In genomic region chr6:87244117-87245100, GRCm38 (mm10) we compare ENCODE assay signal across 13 mouse cellular contexts.
DNase-seq lines count a peak whose midpoint lies in the region; ATAC-seq lines count a peak whose summit lies in the region.
"Had no signal": no experiment of that assay in that cellular context is flagged by ENCODE, and none has a peak within 500 bp of the region (broad histone marks: within the 10 kb centered on the region; RNA-seq: fewer than 3 reads in every experiment).

No protein-coding gene starts in this region.

- WGBS in hindbrain, embryonic 10.5 days: 66% methylated on average over 9 of the region's 9 CpGs
- WGBS in hindbrain, embryonic 13.5 days: 63% methylated on average over 9 of the region's 9 CpGs
- WGBS in limb, embryonic 10.5 days: 69% methylated on average over 9 of the region's 9 CpGs
- WGBS in kidney, embryonic 15.5 days: 64% methylated on average over 9 of the region's 9 CpGs

- no peak for ATAC-seq in hindbrain, embryonic 13.5 days (ENCODE audit: low FRiP score)
- ATAC-seq in common myeloid progenitor, adult 5-6 weeks (replicated peaks; ENCODE audit: low read depth, poor library complexity, severe bottlenecking): peak; percentile 53
- no peak for ATAC-seq in kidney, embryonic 15.5 days (replicated peaks; ENCODE audit: low FRiP score)

- H3K4me2 ChIP-seq in hindbrain, embryonic 13.5 days: no peak overlapping the region
- no peak overlapping the region for H3K4me2 ChIP-seq in kidney, embryonic 15.5 days
- H3K4me2 ChIP-seq: hindbrain, embryonic 14.5 days; liver, embryonic 11.5 days had no signal

- no peak overlapping the region for H3K4me3 ChIP-seq in hindbrain, embryonic 10.5 days
- H3K4me3 ChIP-seq in hindbrain, embryonic 13.5 days: no peak overlapping the region
- H3K4me3 ChIP-seq in limb, embryonic 10.5 days: 0 out of 2 replicates have a peak overlapping the region, but pooled peaks have one; percentile 19
- H3K4me3 ChIP-seq in kidney, embryonic 15.5 days (replicated peaks): no peak overlapping the region

- H3K36me3 ChIP-seq in hindbrain, embryonic 10.5 days: peaks cover 29% of the 10 kb centered on the region
- peaks cover 15% of the 10 kb centered on the region for H3K36me3 ChIP-seq in hindbrain, embryonic 13.5 days
- H3K36me3 ChIP-seq in limb, embryonic 10.5 days: peaks cover 64% of the 10 kb centered on the region
- peaks cover 16% of the 10 kb centered on the region for H3K36me3 ChIP-seq in kidney, embryonic 15.5 days

- H3K27me3 ChIP-seq in hindbrain, embryonic 10.5 days (ENCODE audit: insufficient read depth, poor library complexity, severe bottlenecking): no peaks in the 10 kb centered on the region
- H3K27me3 ChIP-seq in hindbrain, embryonic 13.5 days: no peaks in the 10 kb centered on the region
- H3K27me3 ChIP-seq in limb, embryonic 10.5 days (ENCODE audit: low read depth, poor library complexity, severe bottlenecking): no peaks in the 10 kb centered on the region
- no peaks in the 10 kb centered on the region for H3K27me3 ChIP-seq in kidney, embryonic 15.5 days

- DNase-seq in hindbrain, embryonic 10.5 days (ENCODE audit: low spot score): no peak
- DNase-seq in 3134 (ENCODE audit: extremely low read depth, insufficient read length, low spot score): peak; percentile 27
- peak; percentile 35 for DNase-seq in limb, embryonic 10.5 days (ENCODE audit: low spot score)
- no peak for DNase-seq in ovary, postnatal 36 days (ENCODE audit: low spot score)
- no peak for DNase-seq in cerebellum, adult 9-10 months
- DNase-seq: cerebellum, adult 9-11 months; layer of hippocampus, adult 9-11 months; right cerebral cortex, adult 18-20 months had no signal

- H3K9ac ChIP-seq in hindbrain, embryonic 13.5 days: no peak overlapping the region
- no peak overlapping the region for H3K9ac ChIP-seq in kidney, embryonic 15.5 days
- H3K9ac ChIP-seq: hindbrain, embryonic 14.5 days had no signal

- H3K9me3 ChIP-seq in hindbrain, embryonic 10.5 days: no peaks in the 10 kb centered on the region
- H3K9me3 ChIP-seq in hindbrain, embryonic 13.5 days: no peaks in the 10 kb centered on the region
- H3K9me3 ChIP-seq in limb, embryonic 10.5 days (replicated peaks): no peaks in the 10 kb centered on the region
- no peaks in the 10 kb centered on the region for H3K9me3 ChIP-seq in kidney, embryonic 15.5 days (replicated peaks)

- peaks cover 8% of the 10 kb centered on the region for H3K4me1 ChIP-seq in hindbrain, embryonic 10.5 days (replicated peaks)
- H3K4me1 ChIP-seq in hindbrain, embryonic 13.5 days (replicated peaks): 0 out of 2 replicates have a peak, but pooled peaks cover 3% of the 10 kb centered on the region
- peaks cover 26% of the 10 kb centered on the region for H3K4me1 ChIP-seq in limb, embryonic 10.5 days
- peaks cover 7% of the 10 kb centered on the region for H3K4me1 ChIP-seq in kidney, embryonic 15.5 days

- peak overlapping the region; percentile 42; the same call in 1 of the 2 replicates for H3K27ac ChIP-seq in hindbrain, embryonic 10.5 days
- H3K27ac ChIP-seq in hindbrain, embryonic 13.5 days: no peak overlapping the region
- H3K27ac ChIP-seq in limb, embryonic 10.5 days: peak overlapping the region; percentile 86
- no peak overlapping the region for H3K27ac ChIP-seq in kidney, embryonic 15.5 days
- H3K27ac ChIP-seq: hindbrain, embryonic 14.5 days had no signal

Comparison
In these comparisons a context has a peak if more than half of its experiments do, and no peak if none do; other contexts are left out.
1. H3K27ac ChIP-seq: peak in hindbrain, embryonic 10.5 days (single experiment) and limb, embryonic 10.5 days (single experiment); none in hindbrain, embryonic 13.5 days (single experiment) and kidney, embryonic 15.5 days (single experiment).
2. DNase-seq: peak in 3134 (single experiment) and limb, embryonic 10.5 days (single experiment); none in hindbrain, embryonic 10.5 days (single experiment), ovary, postnatal 36 days (single experiment) and cerebellum, adult 9-10 months (single experiment).